Mouse (Mus musculus): ENCODE measurements at regions not wholly inside any gene's neighbourhood (a gene's known extent, or its start where the extent isn't known, plus 50 kb on each side); places are given as distances from the start of the nearest gene placed in this dataset.
"Not testable (repeated sequence)": the region's sequence is repeated elsewhere in the genome, so short reads cannot be mapped to it uniquely, and the experiment has no call there.

- DNase-seq (ENCODE audit: low spot score) (no peak), ATAC-seq (ENCODE audit: insufficient read depth, low FRiP score, low TSS enrichment) (no peak)
- no peak overlapping the region for H3K4me2 ChIP-seq (ENCODE audit: low read depth)
- no peak overlapping the region for H3K27ac ChIP-seq (ENCODE audit: low read depth, low read length)
- no peaks in the 10 kb centered on the region for H3K4me1 ChIP-seq (ENCODE audit: control insufficient read depth, insufficient read depth, low read length)
- no peaks in the 10 kb centered on the region for H3K27me3 ChIP-seq (ENCODE audit: control insufficient read depth, insufficient read depth, low read length)
- no peak overlapping the region for H3K9ac ChIP-seq (ENCODE audit: low read length)
- no peaks in the 10 kb centered on the region for H3K36me3 ChIP-seq (ENCODE audit: control insufficient read depth, insufficient read depth, low read length)
- no peaks in the 10 kb centered on the region for H3K9me3 ChIP-seq (ENCODE audit: control insufficient read depth, low read length)
- H3K4me3 ChIP-seq (ENCODE audit: low read depth, low read length) = no peak overlapping the region
These were observed 153.5 kb upstream of the 1700056E22Rik start for GRCm38 (mm10) chr1:184187582-184187981.

DNA sequence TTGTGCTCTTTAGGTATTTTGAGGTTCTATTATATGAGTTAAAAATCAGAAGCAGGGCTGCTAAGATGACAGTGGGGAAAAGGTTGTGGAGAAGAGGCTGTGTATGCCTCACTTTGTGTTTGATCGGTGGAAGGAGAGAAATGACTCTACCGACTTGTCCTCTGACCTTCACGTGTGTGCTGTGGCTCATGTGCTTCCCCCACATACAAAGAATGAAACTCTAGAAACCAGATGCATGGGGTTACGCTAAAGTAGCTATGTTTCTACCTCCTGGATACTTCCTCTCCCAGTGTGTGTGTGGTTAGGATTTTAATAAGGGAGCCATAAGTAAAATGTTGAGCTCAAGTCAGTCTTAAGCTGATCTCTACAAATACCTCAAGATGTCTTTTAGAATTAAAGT is 148.1 kb upstream of the 1700056E22Rik start:
- 85% methylated on average over 4 of the region's 4 CpGs for WGBS

GRCm38 (mm10) chr1:184174416-184174815 is 140.3 kb upstream of the 1700056E22Rik start:
- not testable (repeated sequence) for H3K4me1 ChIP-seq (ENCODE audit: control insufficient read depth, insufficient read depth, low read length); H3K4me2 ChIP-seq (ENCODE audit: low read depth); H3K9me3 ChIP-seq (ENCODE audit: control insufficient read depth, low read length); H3K27me3 ChIP-seq (ENCODE audit: control insufficient read depth, insufficient read depth, low read length); H3K27ac ChIP-seq (ENCODE audit: low read depth, low read length); ATAC-seq (ENCODE audit: insufficient read depth, low FRiP score, low TSS enrichment); H3K36me3 ChIP-seq (ENCODE audit: control insufficient read depth, insufficient read depth, low read length); H3K4me3 ChIP-seq (ENCODE audit: low read depth, low read length); DNase-seq (ENCODE audit: low spot score); H3K9ac ChIP-seq (ENCODE audit: low read length)
- WGBS = 80% methylated on average over 1 of the region's 1 CpGs

More for the DNA sequence above, 148.1 kb upstream of the 1700056E22Rik start:
- H3K4me1 ChIP-seq (ENCODE audit: control insufficient read depth, insufficient read depth, low read length) = no peaks in the 10 kb centered on the region
- no peak overlapping the region for H3K27ac ChIP-seq (ENCODE audit: low read depth, low read length)
- H3K27me3 ChIP-seq (ENCODE audit: control insufficient read depth, insufficient read depth, low read length) = no peaks in the 10 kb centered on the region
- no peak overlapping the region for H3K4me3 ChIP-seq (ENCODE audit: low read depth, low read length)
- H3K9ac ChIP-seq (ENCODE audit: low read length) = no peak overlapping the region
- H3K9me3 ChIP-seq (ENCODE audit: control insufficient read depth, low read length) = no peaks in the 10 kb centered on the region
- ATAC-seq (ENCODE audit: insufficient read depth, low FRiP score, low TSS enrichment) (no peak), DNase-seq (ENCODE audit: low spot score) (no peak)
- H3K4me2 ChIP-seq (ENCODE audit: low read depth) = no peak overlapping the region
- no peaks in the 10 kb centered on the region for H3K36me3 ChIP-seq (ENCODE audit: control insufficient read depth, insufficient read depth, low read length)

- H3K9ac ChIP-seq (ENCODE audit: low read length) = no peak overlapping the region
- no peaks in the 10 kb centered on the region for H3K9me3 ChIP-seq (ENCODE audit: control insufficient read depth, low read length)
- no peak overlapping the region for H3K4me3 ChIP-seq (ENCODE audit: low read depth, low read length)
- H3K4me1 ChIP-seq (ENCODE audit: control insufficient read depth, insufficient read depth, low read length) = no peaks in the 10 kb centered on the region
- no peaks in the 10 kb centered on the region for H3K36me3 ChIP-seq (ENCODE audit: control insufficient read depth, insufficient read depth, low read length)
- no peak overlapping the region for H3K4me2 ChIP-seq (ENCODE audit: low read depth)
- H3K27ac ChIP-seq (ENCODE audit: low read depth, low read length) = no peak overlapping the region
- WGBS = 83% methylated on average over 6 of the region's 6 CpGs
- DNase-seq (ENCODE audit: low spot score) (no peak), ATAC-seq (ENCODE audit: insufficient read depth, low FRiP score, low TSS enrichment) (no peak)
- no peaks in the 10 kb centered on the region for H3K27me3 ChIP-seq (ENCODE audit: control insufficient read depth, insufficient read depth, low read length)
These were observed 139.6 kb upstream of the 1700056E22Rik start for GRCm38 (mm10) chr1:184173739-184174138.

DNA sequence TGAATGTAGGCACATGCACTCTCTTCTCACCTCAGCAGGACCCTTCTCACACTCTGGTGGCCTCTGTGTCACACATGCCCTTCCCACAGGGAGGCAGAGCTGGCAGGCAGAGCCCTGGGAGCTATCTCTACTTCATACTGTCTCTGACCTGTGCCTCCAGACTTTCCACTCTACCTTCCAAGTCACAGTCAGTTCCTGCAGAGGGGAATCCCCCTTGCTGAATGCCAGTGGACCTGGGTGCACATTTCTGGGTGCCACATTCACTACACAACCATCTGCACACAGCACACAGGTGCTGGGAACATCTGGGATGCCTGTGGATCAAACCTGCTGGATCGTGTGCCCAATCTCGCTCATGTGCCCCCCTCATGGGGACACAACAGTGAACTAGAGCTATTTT is 138.9 kb upstream of the 1700056E22Rik start:
- Histone ChIP-seq H3K27me3 (ENCODE audit: control insufficient read depth, insufficient read depth, low read length) (no peaks in the 10 kb centered on the region), H3K9me3 (ENCODE audit: control insufficient read depth, low read length) (no peaks in the 10 kb centered on the region), H3K4me1 (ENCODE audit: control insufficient read depth, insufficient read depth, low read length) (no peaks in the 10 kb centered on the region), H3K4me2 (ENCODE audit: low read depth) (no peak overlapping the region), H3K27ac (ENCODE audit: low read depth, low read length) (no peak overlapping the region), H3K36me3 (ENCODE audit: control insufficient read depth, insufficient read depth, low read length) (no peaks in the 10 kb centered on the region), H3K9ac (ENCODE audit: low read length) (no peak overlapping the region), H3K4me3 (ENCODE audit: low read depth, low read length) (no peak overlapping the region)
- ATAC-seq (ENCODE audit: insufficient read depth, low FRiP score, low TSS enrichment) (no peak), DNase-seq (ENCODE audit: low spot score) (no peak)
- WGBS = 82% methylated on average over 2 of the region's 2 CpGs

DNA sequence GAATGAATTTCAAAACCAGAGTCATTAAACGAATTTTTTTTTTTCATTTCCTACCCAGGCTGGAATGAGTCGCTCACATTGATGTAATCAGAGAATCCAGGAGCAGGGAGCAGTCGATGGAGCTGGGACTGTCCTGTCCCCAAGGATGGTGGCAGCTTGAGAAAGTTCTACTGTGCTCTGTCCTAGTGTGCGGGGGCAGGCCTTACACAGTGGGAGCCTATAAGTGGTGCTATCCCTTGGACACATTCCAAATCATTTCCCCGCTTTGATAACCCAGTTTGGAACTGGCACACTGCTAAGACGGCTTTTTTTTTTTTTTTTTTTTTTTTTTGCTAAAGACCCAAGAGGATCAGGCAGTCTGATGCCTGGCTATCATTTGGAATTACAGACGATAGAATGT is 137.5 kb upstream of the 1700056E22Rik start:
- no peak overlapping the region for H3K9ac ChIP-seq (ENCODE audit: low read length)
- no peak for ATAC-seq (ENCODE audit: insufficient read depth, low FRiP score, low TSS enrichment)
- no peaks in the 10 kb centered on the region for H3K36me3 ChIP-seq (ENCODE audit: control insufficient read depth, insufficient read depth, low read length)
- no peak for DNase-seq (ENCODE audit: low spot score)
- no peak overlapping the region for H3K4me2 ChIP-seq (ENCODE audit: low read depth)
- H3K27ac ChIP-seq (ENCODE audit: low read depth, low read length) = no peak overlapping the region
- no peaks in the 10 kb centered on the region for H3K27me3 ChIP-seq (ENCODE audit: control insufficient read depth, insufficient read depth, low read length)
- no peak overlapping the region for H3K4me3 ChIP-seq (ENCODE audit: low read depth, low read length)
- H3K4me1 ChIP-seq (ENCODE audit: control insufficient read depth, insufficient read depth, low read length) = no peaks in the 10 kb centered on the region
- no peaks in the 10 kb centered on the region for H3K9me3 ChIP-seq (ENCODE audit: control insufficient read depth, low read length)
- 81% methylated on average over 7 of the region's 7 CpGs for WGBS

- no peak overlapping the region for H3K4me3 ChIP-seq (ENCODE audit: low read depth, low read length)
- H3K36me3 ChIP-seq (ENCODE audit: control insufficient read depth, insufficient read depth, low read length) = no peaks in the 10 kb centered on the region
- no peaks in the 10 kb centered on the region for H3K9me3 ChIP-seq (ENCODE audit: control insufficient read depth, low read length)
- H3K9ac ChIP-seq (ENCODE audit: low read length) = no peak overlapping the region
- H3K27me3 ChIP-seq (ENCODE audit: control insufficient read depth, insufficient read depth, low read length) = no peaks in the 10 kb centered on the region
- H3K27ac ChIP-seq (ENCODE audit: low read depth, low read length) = no peak overlapping the region
- H3K4me2 ChIP-seq (ENCODE audit: low read depth) = no peak overlapping the region
- no peak for DNase-seq (ENCODE audit: low spot score)
- 73% methylated on average over 3 of the region's 3 CpGs for WGBS
- no peaks in the 10 kb centered on the region for H3K4me1 ChIP-seq (ENCODE audit: control insufficient read depth, insufficient read depth, low read length)
- no peak for ATAC-seq (ENCODE audit: insufficient read depth, low FRiP score, low TSS enrichment)
These were observed 136.8 kb upstream of the 1700056E22Rik start for GRCm38 (mm10) chr1:184170926-184171325.

- H3K4me1 ChIP-seq (ENCODE audit: control insufficient read depth, insufficient read depth, low read length) = no peaks in the 10 kb centered on the region
- no peaks in the 10 kb centered on the region for H3K27me3 ChIP-seq (ENCODE audit: control insufficient read depth, insufficient read depth, low read length)
- DNase-seq (ENCODE audit: low spot score) (no peak), ATAC-seq (ENCODE audit: insufficient read depth, low FRiP score, low TSS enrichment) (no peak)
- H3K4me3 ChIP-seq (ENCODE audit: low read depth, low read length) = no peak overlapping the region
- no peaks in the 10 kb centered on the region for H3K36me3 ChIP-seq (ENCODE audit: control insufficient read depth, insufficient read depth, low read length)
- WGBS = 77% methylated on average over 1 of the region's 1 CpGs
- no peak overlapping the region for H3K27ac ChIP-seq (ENCODE audit: low read depth, low read length)
- no peak overlapping the region for H3K4me2 ChIP-seq (ENCODE audit: low read depth)
- H3K9me3 ChIP-seq (ENCODE audit: control insufficient read depth, low read length) = no peaks in the 10 kb centered on the region
- H3K9ac ChIP-seq (ENCODE audit: low read length) = no peak overlapping the region
These were observed 135.9 kb upstream of the 1700056E22Rik start for GRCm38 (mm10) chr1:184169967-184170366.

DNA sequence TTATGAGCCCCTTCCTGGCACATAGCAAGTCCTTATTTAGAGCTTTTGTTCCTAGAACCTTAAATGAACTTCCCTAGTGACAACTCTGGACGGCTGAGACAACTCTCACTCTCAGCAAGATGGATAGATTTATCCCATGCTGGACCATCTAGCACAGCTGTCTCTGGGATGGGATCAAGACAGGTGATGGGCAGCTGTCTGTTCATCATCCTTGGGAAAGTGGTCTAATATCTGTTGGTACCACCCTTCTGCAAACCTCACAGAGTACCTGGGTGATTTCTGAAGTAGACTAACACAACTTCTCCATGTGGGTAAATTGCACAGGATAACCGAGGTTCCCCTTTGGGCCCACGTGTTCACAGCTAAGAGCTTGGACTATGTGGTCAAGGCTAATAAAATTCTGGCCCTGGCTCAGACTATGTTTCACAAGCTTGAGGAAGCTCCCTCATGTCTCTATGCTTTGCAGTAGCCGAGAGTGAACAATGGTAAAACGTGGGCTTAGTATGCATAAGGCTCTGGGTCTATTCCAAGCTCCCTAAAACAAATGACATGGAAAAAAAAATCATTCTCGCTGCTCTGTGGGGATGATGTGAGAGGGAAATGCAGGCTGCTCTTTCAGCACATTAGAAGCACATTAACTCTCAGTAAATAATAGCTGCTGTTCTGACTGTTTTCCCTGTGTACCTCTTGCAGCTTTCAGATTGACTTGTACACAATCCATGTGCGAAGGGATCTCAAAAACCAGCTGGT is 135.1 kb upstream of the 1700056E22Rik start:
- no peak for ATAC-seq (ENCODE audit: insufficient read depth, low FRiP score, low TSS enrichment)
- Histone ChIP-seq H3K36me3 (ENCODE audit: control insufficient read depth, insufficient read depth, low read length) (no peaks in the 10 kb centered on the region), H3K27me3 (ENCODE audit: control insufficient read depth, insufficient read depth, low read length) (no peaks in the 10 kb centered on the region), H3K4me2 (ENCODE audit: low read depth) (no peak overlapping the region), H3K9me3 (ENCODE audit: control insufficient read depth, low read length) (no peaks in the 10 kb centered on the region), H3K27ac (ENCODE audit: low read depth, low read length) (no peak overlapping the region), H3K4me1 (ENCODE audit: control insufficient read depth, insufficient read depth, low read length) (no peaks in the 10 kb centered on the region), H3K9ac (ENCODE audit: low read length) (no peak overlapping the region), H3K4me3 (ENCODE audit: low read depth, low read length) (no peak overlapping the region)
- no peak for DNase-seq (ENCODE audit: low spot score)
- 73% methylated on average over 7 of the region's 7 CpGs for WGBS
